Mouse (Mus musculus) intestine, embryonic 16.5 days (tissue): Measurements from ENCODE around the gene Cd101. TPM values are rescaled to one million over a fixed set of nuclear protein-coding genes. Genes with fewer than 3 reads are reported as not detected.

Experiments used
- ATAC-seq: fragments of 200-750 bp; cut with Nextera tagmentation; 2 replicates; pipeline ENCODE4 v1.8.0; 2017; ENCODE audit warnings: moderate TSS enrichment, moderate library complexity
- H3K27ac ChIP-seq: fragments of 300-500 bp; sonication (generic); 2 replicates; pipeline ENCODE4 v1.5.1; 2014; ENCODE audit warnings: mild to moderate bottlenecking, low read length
- H3K27me3 ChIP-seq: fragments of 300-500 bp; sonication (generic); replicated peaks from 2 replicates; pipeline ENCODE4 v1.6.1; 2014; ENCODE audit warnings: low read length, control low read depth, mixed read lengths; ENCODE audit not compliant: control insufficient read depth, insufficient read depth
- H3K36me3 ChIP-seq: fragments of 300-500 bp; sonication (generic); 2 replicates; pipeline ENCODE4 v1.6.1; 2014; ENCODE audit warnings: low read length, control low read depth; ENCODE audit not compliant: control insufficient read depth, insufficient read depth
- H3K4me1 ChIP-seq: fragments of 300-500 bp; sonication (generic); 2 replicates; pipeline ENCODE4 v1.6.1; 2014; ENCODE audit warnings: low read length, control low read depth, mixed read lengths; ENCODE audit not compliant: control insufficient read depth, insufficient read depth
- H3K4me2 ChIP-seq: fragments of 300-500 bp; sonication (generic); 2 replicates; pipeline ENCODE4 v1.6.1; 2014; ENCODE audit warnings: low read depth, low read length, control low read depth
- H3K4me3 ChIP-seq: fragments of 300-500 bp; sonication (generic); 2 replicates; pipeline ENCODE4 v1.5.1; 2014; ENCODE audit warnings: mild to moderate bottlenecking, low read length
- H3K9ac ChIP-seq: fragments of 300-500 bp; sonication (generic); 2 replicates; pipeline ENCODE4 v1.6.1; 2014; ENCODE audit warnings: low read depth, low read length
- H3K9me3 ChIP-seq: fragments of 300-500 bp; sonication (generic); 2 replicates; pipeline ENCODE4 v1.6.1; 2016; ENCODE audit warnings: low read length, control low read depth; ENCODE audit not compliant: control insufficient read depth
- WGBS: fragments of 180-500 bp; shearing (Covaris S2); extraction: QIAGEN DNeasy Blood & Tissue Kit; methylation state at CpG from one replicate; pipeline ENCODE4 v1.1.7; 2014; 5-methylcytosine and 5-hydroxymethylcytosine counted together
- polyA plus RNA-seq: library from polyadenylated mRNA; unstranded; fragments of >200 nt; fragmentation: Nextera tagmentation; extraction: Ambion mirVana; gene quantifications from 2 replicates; pipeline ENCODE4 v1.2.1, GENCODE M21; 2015

Cd101 gene
- polyA plus RNA-seq, 1 experiment from 2014 or later: 0.13 TPM

- Histone ChIP-seq H3K27ac (no peak overlapping the region), H3K9me3 (no peaks in the 10 kb centered on the region), H3K4me3 (no peak overlapping the region), H3K36me3 (no peaks in the 10 kb centered on the region), H3K9ac (no peak overlapping the region), H3K4me1 (peaks cover 9% of the 10 kb centered on the region), H3K27me3 (no peaks in the 10 kb centered on the region), H3K4me2 (no peak overlapping the region)
- WGBS: 49% methylated on average over 7 of the region's 7 CpGs
- ATAC-seq: no peak
These were observed 2.2 kb upstream of the Cd101 start for GRCm38 (mm10) chr3:101031456-101032142.

- Histone ChIP-seq H3K27ac (no peak overlapping the region), H3K4me1 (peaks cover 9% of the 10 kb centered on the region), H3K4me3 (no peak overlapping the region), H3K27me3 (no peaks in the 10 kb centered on the region), H3K9me3 (no peaks in the 10 kb centered on the region), H3K9ac (no peak overlapping the region), H3K4me2 (no peak overlapping the region), H3K36me3 (no peaks in the 10 kb centered on the region)
- no peak for ATAC-seq
- 86% methylated on average over 1 of the region's 1 CpGs for WGBS
These were observed 1.3 kb upstream of the Cd101 start for GRCm38 (mm10) chr3:101030630-101031029.

- no peak overlapping the region for H3K27ac ChIP-seq
- H3K4me2 ChIP-seq: no peak overlapping the region
- 62% methylated on average over 1 of the region's 1 CpGs for WGBS
- H3K27me3 ChIP-seq: no peaks in the 10 kb centered on the region
- no peaks in the 10 kb centered on the region for H3K36me3 ChIP-seq
- no peak for ATAC-seq
- H3K9me3 ChIP-seq: no peaks in the 10 kb centered on the region
- peaks cover 8% of the 10 kb centered on the region for H3K4me1 ChIP-seq
- no peak overlapping the region for H3K4me3 ChIP-seq
- no peak overlapping the region for H3K9ac ChIP-seq
These were observed 2.6 kb downstream of the Cd101 start for GRCm38 (mm10) chr3:101026741-101027140.

- Histone ChIP-seq H3K9ac (no peak overlapping the region), H3K4me3 (no peak overlapping the region), H3K9me3 (no peaks in the 10 kb centered on the region), H3K27ac (no peak overlapping the region), H3K4me2 (no peak overlapping the region), H3K4me1 (0 out of 2 replicates have a peak, but pooled peaks cover 2% of the 10 kb centered on the region), H3K36me3 (no peaks in the 10 kb centered on the region), H3K27me3 (no peaks in the 10 kb centered on the region)
- WGBS: 80% methylated on average over 6 of the region's 6 CpGs
- peak; percentile 91 for ATAC-seq
These were observed 6.4 kb downstream of the Cd101 start for GRCm38 (mm10) chr3:101022967-101023366.

- Histone ChIP-seq H3K27ac (no peak overlapping the region), H3K9me3 (no peaks in the 10 kb centered on the region), H3K4me3 (no peak overlapping the region), H3K4me1 (0 out of 2 replicates have a peak, but pooled peaks cover 2% of the 10 kb centered on the region), H3K36me3 (no peaks in the 10 kb centered on the region), H3K27me3 (no peaks in the 10 kb centered on the region), H3K9ac (no peak overlapping the region), H3K4me2 (no peak overlapping the region)
- ATAC-seq: no peak
- WGBS: 71% methylated on average over 8 of the region's 8 CpGs
These were observed 7.8 kb downstream of the Cd101 start for GRCm38 (mm10) chr3:101021481-101022051.

- 0 out of 2 replicates have a peak, but pooled peaks cover 2% of the 10 kb centered on the region for H3K4me1 ChIP-seq
- no peaks in the 10 kb centered on the region for H3K27me3 ChIP-seq
- no peak for ATAC-seq
- no peaks in the 10 kb centered on the region for H3K36me3 ChIP-seq
- no peak overlapping the region for H3K4me3 ChIP-seq
- no peak overlapping the region for H3K9ac ChIP-seq
- H3K27ac ChIP-seq: no peak overlapping the region
- 72% methylated on average over 5 of the region's 5 CpGs for WGBS
- no peak overlapping the region for H3K4me2 ChIP-seq
- no peaks in the 10 kb centered on the region for H3K9me3 ChIP-seq
These were observed 8.3 kb downstream of the Cd101 start for GRCm38 (mm10) chr3:101021073-101021472.

- H3K27ac ChIP-seq: no peak overlapping the region
- H3K4me2 ChIP-seq: no peak overlapping the region
- H3K9me3 ChIP-seq: no peaks in the 10 kb centered on the region
- peak; percentile 51; the same call in 1 of the 2 replicates for ATAC-seq
- H3K36me3 ChIP-seq: no peaks in the 10 kb centered on the region
- no peak overlapping the region for H3K4me3 ChIP-seq
- H3K27me3 ChIP-seq: no peaks in the 10 kb centered on the region
- 59% methylated on average over 6 of the region's 6 CpGs for WGBS
- 0 out of 2 replicates have a peak, but pooled peaks cover 11% of the 10 kb centered on the region for H3K4me1 ChIP-seq
- no peak overlapping the region for H3K9ac ChIP-seq
These were observed 10.9 kb downstream of the Cd101 start for GRCm38 (mm10) chr3:101018494-101018893.

- Histone ChIP-seq H3K9ac (no peak overlapping the region), H3K27me3 (no peaks in the 10 kb centered on the region), H3K4me2 (no peak overlapping the region), H3K4me1 (peaks cover 14% of the 10 kb centered on the region; the same call in 1 of the 2 replicates), H3K27ac (no peak overlapping the region), H3K36me3 (no peaks in the 10 kb centered on the region), H3K4me3 (no peak overlapping the region), H3K9me3 (no peaks in the 10 kb centered on the region)
- WGBS: 69% methylated on average over 7 of the region's 7 CpGs
- no peak for ATAC-seq
These were observed 13.3 kb downstream of the Cd101 start for GRCm38 (mm10) chr3:101016050-101016449.

- H3K27ac ChIP-seq: no peak overlapping the region
- no peak for ATAC-seq
These were observed 14.1 kb downstream of the Cd101 start for GRCm38 (mm10) chr3:101015254-101015653.

More at GRCm38 (mm10) chr3:101015254-101015653, 14.1 kb downstream of the Cd101 start:
- Histone ChIP-seq H3K4me2 (no peak overlapping the region), H3K36me3 (no peaks in the 10 kb centered on the region), H3K9ac (no peak overlapping the region), H3K27me3 (no peaks in the 10 kb centered on the region), H3K9me3 (no peaks in the 10 kb centered on the region), H3K4me1 (peaks cover 14% of the 10 kb centered on the region; the same call in 1 of the 2 replicates), H3K4me3 (no peak overlapping the region)
- 43% methylated on average over 4 of the region's 4 CpGs for WGBS
